In genomic region chr5:113382580-113382979, GRCm38 (mm10) we compare ENCODE assay signal across 28 mouse cellular contexts. TPM values are rescaled to one million over a fixed set of nuclear protein-coding genes. Genes with fewer than 3 reads are reported as not detected.
DNase-seq lines count a peak whose midpoint lies in the region; ATAC-seq and TF ChIP-seq lines count a peak whose summit lies in the region.
"Had no signal": no experiment of that assay in that cellular context is flagged by ENCODE, and none has a peak within 500 bp of the region (broad histone marks: within the 10 kb centered on the region; RNA-seq: fewer than 3 reads in every experiment).

No protein-coding gene starts in this region.

- no peaks in the 10 kb centered on the region for H3K9me3 ChIP-seq in hindbrain, embryonic 14.5 days (ENCODE audit: control insufficient read depth, low read length)
- no peaks in the 10 kb centered on the region for H3K9me3 ChIP-seq in hindbrain, embryonic 12.5 days (replicated peaks)
- H3K9me3 ChIP-seq in midbrain, embryonic 16.5 days (replicated peaks; ENCODE audit: control insufficient read depth, low read length, poor library complexity, severe bottlenecking): no peaks in the 10 kb centered on the region; the same call in 1 of the 2 replicates
- no peaks in the 10 kb centered on the region for H3K9me3 ChIP-seq in midbrain, embryonic 11.5 days (ENCODE audit: control insufficient read depth, low read length)
- H3K9me3 ChIP-seq: embryonic facial prominence, embryonic 15.5 days; forebrain, embryonic 10.5 days; heart, embryonic 10.5 days had no signal

- 53% methylated on average over 4 of the region's 4 CpGs for WGBS in hindbrain, embryonic 14.5 days
- 51% methylated on average over 4 of the region's 4 CpGs for WGBS in hindbrain, embryonic 12.5 days
- WGBS in midbrain, embryonic 16.5 days: 25% methylated on average over 4 of the region's 4 CpGs
- WGBS in midbrain, embryonic 11.5 days: 40% methylated on average over 4 of the region's 4 CpGs

- no peaks in the 10 kb centered on the region for H3K36me3 ChIP-seq in hindbrain, embryonic 14.5 days (replicated peaks; ENCODE audit: control insufficient read depth, insufficient read depth)
- H3K36me3 ChIP-seq in hindbrain, embryonic 12.5 days: no peaks in the 10 kb centered on the region
- no peaks in the 10 kb centered on the region for H3K36me3 ChIP-seq in midbrain, embryonic 16.5 days (ENCODE audit: control insufficient read depth, insufficient read depth, low read length)
- no peaks in the 10 kb centered on the region for H3K36me3 ChIP-seq in midbrain, embryonic 11.5 days (ENCODE audit: control insufficient read depth, insufficient read depth, low read length)
- H3K36me3 ChIP-seq: embryonic facial prominence, embryonic 15.5 days; forebrain, embryonic 10.5 days; heart, embryonic 10.5 days had no signal

- H3K4me2 ChIP-seq in hindbrain, embryonic 14.5 days (replicated peaks): no peak overlapping the region
- no peak overlapping the region for H3K4me2 ChIP-seq in hindbrain, embryonic 12.5 days (replicated peaks)
- H3K4me2 ChIP-seq in midbrain, embryonic 16.5 days (ENCODE audit: low read length): no peak overlapping the region
- H3K4me2 ChIP-seq in midbrain, embryonic 11.5 days: no peak overlapping the region
- H3K4me2 ChIP-seq: embryonic facial prominence, embryonic 15.5 days had no signal

- H3K9ac ChIP-seq in hindbrain, embryonic 14.5 days: no peak overlapping the region
- H3K9ac ChIP-seq in hindbrain, embryonic 12.5 days: no peak overlapping the region
- no peak overlapping the region for H3K9ac ChIP-seq in midbrain, embryonic 16.5 days (ENCODE audit: low read depth, low read length)
- H3K9ac ChIP-seq in midbrain, embryonic 11.5 days (ENCODE audit: low read length): no peak overlapping the region
- H3K9ac ChIP-seq: embryonic facial prominence, embryonic 15.5 days had no signal

- DNase-seq in hindbrain, embryonic 14.5 days (ENCODE audit: low spot score): no peak
- DNase-seq in midbrain, embryonic 11.5 days (ENCODE audit: low spot score, missing footprints): no peak
- peak; percentile 80 for DNase-seq in ZHBTc4 (ENCODE audit: low read depth, low spot score)
- no peak for DNase-seq in gastrocnemius, adult 2 months
- DNase-seq: adrenal gland, postnatal 14 days; cerebellum, adult 18-20 months; cerebellum, adult 9-11 months; cerebellum, postnatal 36 days; embryo, embryonic 11 days; gastrocnemius, postnatal 10 days; heart, adult 18-20 months; heart, postnatal 10 days; heart, postnatal 4 days had no signal

- H3K27ac ChIP-seq in hindbrain, embryonic 14.5 days: peak overlapping the region; percentile 12; the same call in 1 of the 2 replicates
- H3K27ac ChIP-seq in hindbrain, embryonic 12.5 days: no peak overlapping the region
- H3K27ac ChIP-seq in midbrain, embryonic 16.5 days (ENCODE audit: low read length): peak overlapping the region; percentile 56; the same call in 1 of the 2 replicates
- H3K27ac ChIP-seq in midbrain, embryonic 11.5 days (ENCODE audit: low read depth, low read length): no peak overlapping the region
- no peak overlapping the region for H3K27ac ChIP-seq in gastrocnemius, adult 2 months
- H3K27ac ChIP-seq: embryonic facial prominence, embryonic 15.5 days; forebrain, embryonic 10.5 days; heart, embryonic 10.5 days had no signal

- no peaks in the 10 kb centered on the region for H3K4me1 ChIP-seq in hindbrain, embryonic 14.5 days (replicated peaks; ENCODE audit: control insufficient read depth, insufficient read depth, low read length)
- H3K4me1 ChIP-seq in hindbrain, embryonic 12.5 days: no peaks in the 10 kb centered on the region
- H3K4me1 ChIP-seq in midbrain, embryonic 16.5 days (ENCODE audit: control insufficient read depth, insufficient read depth, low read length): no peaks in the 10 kb centered on the region
- H3K4me1 ChIP-seq in midbrain, embryonic 11.5 days (ENCODE audit: control insufficient read depth, insufficient read depth, low read length): no peaks in the 10 kb centered on the region
- H3K4me1 ChIP-seq: embryonic facial prominence, embryonic 15.5 days; forebrain, embryonic 10.5 days; heart, embryonic 10.5 days had no signal

- intact Hi-C loops in gastrocnemius, adult 2 months (cut with DNase I): no loop called here

- H3K4me3 ChIP-seq in hindbrain, embryonic 14.5 days (replicated peaks; ENCODE audit: low read length): no peak overlapping the region
- H3K4me3 ChIP-seq in hindbrain, embryonic 12.5 days: no peak overlapping the region
- no peak overlapping the region for H3K4me3 ChIP-seq in midbrain, embryonic 16.5 days (ENCODE audit: low read depth, low read length)
- no peak overlapping the region for H3K4me3 ChIP-seq in midbrain, embryonic 11.5 days (ENCODE audit: low read depth, low read length)
- H3K4me3 ChIP-seq in gastrocnemius, adult 2 months: no peak overlapping the region
- H3K4me3 ChIP-seq: embryonic facial prominence, embryonic 15.5 days; erythroblast, embryonic 14.5 days; forebrain, embryonic 10.5 days; heart, embryonic 10.5 days had no signal

- TF ChIP-seq CTCF in gastrocnemius, adult 2 months (IDR thresholded peaks at IDR 0.05): no peak

- no peaks in the 10 kb centered on the region for H3K27me3 ChIP-seq in hindbrain, embryonic 14.5 days (ENCODE audit: control insufficient read depth, insufficient read depth, low read length)
- no peaks in the 10 kb centered on the region for H3K27me3 ChIP-seq in hindbrain, embryonic 12.5 days
- no peaks in the 10 kb centered on the region for H3K27me3 ChIP-seq in midbrain, embryonic 16.5 days (ENCODE audit: control insufficient read depth, insufficient read depth, low read depth, low read length)
- H3K27me3 ChIP-seq in midbrain, embryonic 11.5 days (ENCODE audit: control insufficient read depth, insufficient read depth, low read length): no peaks in the 10 kb centered on the region
- H3K27me3 ChIP-seq: embryonic facial prominence, embryonic 15.5 days had no signal

- no peak for ATAC-seq in hindbrain, embryonic 14.5 days (ENCODE audit: low FRiP score)
- no peak for ATAC-seq in hindbrain, embryonic 12.5 days (ENCODE audit: low FRiP score)
- ATAC-seq in midbrain, embryonic 16.5 days: no peak
- ATAC-seq in midbrain, embryonic 11.5 days (ENCODE audit: low FRiP score): no peak
- no peak for ATAC-seq in activated CD4-positive, CD25-positive, alpha-beta regulatory T cell, adult 4 months
- ATAC-seq: forebrain, embryonic 14.5 days; inflammation-experienced regulatory T-cells, adult 6 months; intestine, postnatal 0 days had no signal

RNA-seq across cellular contexts. Expression of gene Aym1, which starts 25.5 kb away (rescaled TPM):
- polyA plus RNA-seq in hindbrain, embryonic 14.5 days (2014; fragmentation: Nextera tagmentation; extraction: Ambion mirVana): not detected in 2 replicates
- not detected in 2 replicates for polyA plus RNA-seq in hindbrain, embryonic 12.5 days (2016; fragmentation: Nextera tagmentation; extraction: Ambion mirVana)
- not detected in 2 replicates for polyA plus RNA-seq in midbrain, embryonic 16.5 days (2015; fragmentation: Nextera tagmentation; extraction: Ambion mirVana)
- not detected in 2 replicates for polyA plus RNA-seq in midbrain, embryonic 11.5 days (2014; fragmentation: Nextera tagmentation; extraction: Ambion mirVana)
- not detected for polyA plus RNA-seq in activated CD4-positive, CD25-positive, alpha-beta regulatory T cell, adult 4 months (2017; shearing (Covaris generic))
- not detected for total RNA-seq in gastrocnemius, adult 2 months (2021)
- total RNA-seq: adrenal gland, adult 18-20 months; adrenal gland, postnatal 14 days; gastrocnemius, postnatal 10 days; gastrocnemius, postnatal 4 days; heart, adult 18-20 months; heart, postnatal 10 days; heart, postnatal 4 days had no signal
- polyA plus RNA-seq: C2C12; embryonic facial prominence, embryonic 11.5 days; embryonic facial prominence, embryonic 15.5 days; erythroblast, embryonic 14.5 days; forebrain, embryonic 10.5 days; forebrain, embryonic 14.5 days; heart, embryonic 10.5 days; heart, embryonic 14.5 days; inflammation-experienced regulatory T-cells, adult 6 months; intestine, postnatal 0 days had no signal

Comparison
In these comparisons a context has a peak if more than half of its experiments do, and no peak if none do; other contexts are left out.
1. H3K27ac ChIP-seq: peak in hindbrain, embryonic 14.5 days (single experiment) and midbrain, embryonic 16.5 days (single experiment); none in hindbrain, embryonic 12.5 days (single experiment), midbrain, embryonic 11.5 days (single experiment) and gastrocnemius, adult 2 months (single experiment).